Mouse (Mus musculus) kidney, postnatal 25 days (tissue): ENCODE measurements at regions not wholly inside any gene's neighbourhood (a gene's known extent, or its start where the extent isn't known, plus 50 kb on each side); places are given as distances from the start of the nearest gene placed in this dataset.
A peak's percentile ranks its signal among the peaks of the same experiment; 100 is the strongest.

Experiments used
- DNase-seq, 2 experiments: peaks; one replicate each; pipeline ENCODE4 v3.0.0; 2021; ENCODE audit warnings: mixed read lengths in 2 of 2

GRCm38 (mm10) chr1:80030224-80030623, 169.2 kb upstream of the Serpine2 start:
- DNase-seq, result no peak

DNA sequence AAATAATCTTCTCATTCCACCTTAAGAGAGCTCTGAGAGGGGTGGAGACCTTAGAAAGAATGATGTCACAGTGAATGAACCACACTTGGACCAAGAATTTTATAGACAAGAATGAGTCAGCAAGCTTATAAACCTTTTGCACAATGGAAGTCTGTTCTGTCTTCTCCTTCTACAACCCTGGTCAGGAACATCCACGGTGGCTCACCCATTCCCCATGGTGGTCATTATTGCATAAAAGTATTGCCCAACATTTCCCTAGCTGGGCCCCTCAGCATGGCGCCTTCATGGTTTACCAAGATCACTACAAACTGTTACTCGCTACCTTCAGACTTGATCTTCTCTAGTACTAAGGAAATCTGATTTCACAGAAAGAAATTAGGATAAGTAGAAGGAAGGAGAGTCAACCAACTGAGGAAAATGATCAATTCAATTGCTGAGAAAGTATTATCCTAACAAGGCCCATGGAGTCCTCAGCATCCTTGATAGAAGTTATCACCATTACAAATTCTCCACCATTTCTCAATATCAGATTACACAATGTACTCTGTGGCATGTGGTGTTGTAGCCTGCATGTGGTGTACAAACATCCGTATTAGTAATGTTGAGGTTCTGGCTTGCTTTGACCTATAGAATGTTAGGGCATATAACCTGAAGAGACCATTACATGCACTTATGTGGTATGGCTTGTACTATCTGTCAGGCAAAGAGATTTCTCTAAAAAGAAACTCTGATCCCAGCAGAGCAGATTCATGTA, 165.1 kb upstream of the Serpine2 start:
- no peak for DNase-seq

GRCm38 (mm10) chr1:80023518-80024095, 162.6 kb upstream of the Serpine2 start:
- DNase-seq, result no peak

GRCm38 (mm10) chr1:80021866-80022265, 160.9 kb upstream of the Serpine2 start:
- no peak for DNase-seq

GRCm38 (mm10) chr1:80018391-80019065, 157.5 kb upstream of the Serpine2 start:
- DNase-seq, result peak; percentile 47 to 48

DNA sequence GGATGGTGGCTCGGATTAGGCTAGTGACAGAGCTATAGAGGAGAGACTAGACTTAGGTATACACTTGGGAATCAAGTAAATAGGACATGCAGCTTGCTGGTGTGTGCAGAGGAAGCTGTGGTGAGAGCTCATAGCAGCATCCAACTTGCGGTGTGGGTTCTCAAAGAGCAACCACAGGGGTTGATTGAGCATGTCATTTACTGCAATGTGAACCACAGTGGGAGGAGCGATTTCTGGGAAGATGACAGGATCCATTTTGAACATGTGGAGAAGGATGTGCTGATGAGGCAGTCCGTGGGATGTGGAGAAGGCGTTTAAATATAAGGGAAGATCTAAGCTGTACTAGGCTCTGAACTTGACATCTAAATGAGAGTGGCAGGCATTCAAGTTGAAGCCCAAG, 154.5 kb upstream of the Serpine2 start:
- DNase-seq, result no peak

GRCm38 (mm10) chr1:80014586-80014985, 153.6 kb upstream of the Serpine2 start:
- no peak for DNase-seq

DNA sequence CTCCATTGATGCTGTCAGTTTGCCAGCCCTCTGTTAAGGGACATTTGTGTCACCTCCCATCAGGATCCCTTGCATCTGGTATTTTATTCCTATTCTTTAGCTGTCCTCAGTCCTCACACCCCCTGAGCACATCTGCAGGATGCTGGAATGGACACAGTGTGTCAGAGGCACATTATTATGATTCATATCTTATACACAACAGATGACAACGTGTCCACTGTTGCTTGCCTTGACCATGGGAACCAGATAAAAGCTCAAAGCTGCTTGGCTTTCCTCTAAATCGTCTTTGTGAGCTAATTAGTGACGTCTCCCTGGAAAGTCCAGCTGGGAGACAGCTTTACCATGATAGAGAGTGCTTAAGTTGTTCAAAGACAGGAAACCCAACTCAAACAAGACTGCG, 149.7 kb upstream of the Serpine2 start:
- no peak for DNase-seq

- DNase-seq, result peak in 1 of 2 experiments; percentile 32
These were observed 138.1 kb upstream of the Serpine2 start for GRCm38 (mm10) chr1:79999081-79999480.

GRCm38 (mm10) chr1:79997911-79998310, 136.9 kb upstream of the Serpine2 start:
- DNase-seq, result no peak

GRCm38 (mm10) chr1:79997456-79997855, 136.5 kb upstream of the Serpine2 start:
- DNase-seq, result no peak

- DNase-seq, result no peak
These were observed 123.7 kb upstream of the Serpine2 start for GRCm38 (mm10) chr1:79984721-79985120.

- DNase-seq, result peak in 1 of 2 experiments; percentile 7
These were observed 121.8 kb upstream of the Serpine2 start for GRCm38 (mm10) chr1:79982678-79983280.

GRCm38 (mm10) chr1:79979863-79980262, 118.9 kb upstream of the Serpine2 start:
- DNase-seq, result no peak

- DNase-seq, result no peak
These were observed 117.2 kb upstream of the Serpine2 start for GRCm38 (mm10) chr1:79978156-79978555.

DNA sequence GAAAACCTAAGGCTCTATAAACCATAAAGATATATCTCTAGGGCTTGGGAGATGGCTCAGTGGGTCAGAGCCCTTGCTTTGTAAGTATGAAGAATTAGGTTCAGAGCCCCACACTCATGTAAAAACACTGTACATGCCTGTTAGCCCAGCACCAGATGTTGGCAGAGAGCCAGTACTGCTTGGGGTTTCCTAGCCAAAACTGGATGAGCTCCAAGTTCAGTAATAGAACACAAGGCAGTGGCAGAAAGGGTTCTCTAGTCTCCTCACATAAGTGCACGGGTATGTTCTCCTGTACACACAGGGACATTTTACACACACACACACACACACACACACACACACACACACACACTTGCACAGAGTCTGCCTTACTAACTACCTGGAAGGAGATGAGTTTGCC, 95.1 kb upstream of the Serpine2 start:
- peak; percentile 56 to 68 for DNase-seq

GRCm38 (mm10) chr1:79944231-79944630, 83.3 kb upstream of the Serpine2 start:
- no peak for DNase-seq

DNA sequence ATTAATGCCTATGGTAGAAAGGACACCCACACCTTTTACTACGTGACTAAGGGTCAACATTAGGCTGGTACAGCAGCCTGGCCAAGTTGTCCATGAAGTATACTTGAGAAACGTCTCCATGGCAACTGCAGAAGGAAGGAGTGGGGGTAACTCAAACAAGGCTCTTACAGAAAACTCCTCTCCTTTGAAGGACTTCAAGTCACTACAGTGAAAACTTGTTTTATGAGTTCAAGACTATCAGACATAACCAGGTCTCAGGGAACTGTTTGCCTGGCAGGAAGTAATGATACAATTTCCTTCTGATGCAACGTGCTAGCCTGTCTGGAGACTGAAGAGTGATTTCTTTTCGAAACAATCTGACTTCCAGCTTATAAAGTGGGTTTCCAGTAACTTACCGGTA, 71.5 kb upstream of the Serpine2 start:
- DNase-seq, result no peak

GRCm38 (mm10) chr1:79927740-79928139, 66.8 kb upstream of the Serpine2 start:
- DNase-seq, result no peak

DNA sequence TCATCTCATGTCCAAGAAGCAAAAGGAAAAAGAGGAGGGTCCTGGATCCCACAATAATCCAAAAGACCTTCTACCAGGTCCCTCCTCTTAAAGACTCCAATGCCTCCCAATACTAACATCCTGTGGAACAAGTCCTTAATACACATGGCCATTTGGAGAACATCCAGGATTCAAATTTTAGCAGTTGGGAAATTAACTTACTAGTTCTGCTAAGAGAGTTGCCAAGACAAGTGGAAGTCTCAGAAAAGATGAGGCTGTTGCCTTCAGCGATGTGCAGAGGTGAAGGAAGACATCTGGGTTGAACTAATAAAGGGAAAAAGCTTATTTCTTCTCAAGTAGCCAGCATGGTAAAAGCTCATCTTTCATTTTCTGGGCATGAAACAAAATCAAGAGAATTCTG, 64.8 kb upstream of the Serpine2 start:
- DNase-seq, result no peak

GRCm38 (mm10) chr1:79921890-79922289, 60.9 kb upstream of the Serpine2 start:
- peak in 1 of 2 experiments; percentile 43 for DNase-seq

DNA sequence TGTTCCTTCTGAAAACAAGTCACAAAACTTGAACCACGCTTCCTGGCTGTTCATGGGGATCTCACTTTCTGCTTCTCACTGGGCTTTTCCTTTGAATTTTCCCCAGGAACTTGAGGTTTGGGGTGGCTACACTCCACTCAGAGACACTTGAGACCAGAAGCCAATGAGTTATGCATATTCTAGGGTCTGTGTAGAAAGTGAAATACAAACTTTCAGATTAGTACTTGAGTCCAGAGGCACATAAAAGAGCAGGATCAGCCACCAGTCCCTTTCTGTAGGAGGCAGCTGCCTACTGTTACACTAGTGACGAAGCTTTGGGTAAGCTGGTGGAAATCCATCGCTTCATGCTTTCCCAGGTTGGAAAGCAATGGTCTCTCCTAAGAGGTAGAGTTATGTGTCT, 60.4 kb upstream of the Serpine2 start:
- no peak for DNase-seq

DNA sequence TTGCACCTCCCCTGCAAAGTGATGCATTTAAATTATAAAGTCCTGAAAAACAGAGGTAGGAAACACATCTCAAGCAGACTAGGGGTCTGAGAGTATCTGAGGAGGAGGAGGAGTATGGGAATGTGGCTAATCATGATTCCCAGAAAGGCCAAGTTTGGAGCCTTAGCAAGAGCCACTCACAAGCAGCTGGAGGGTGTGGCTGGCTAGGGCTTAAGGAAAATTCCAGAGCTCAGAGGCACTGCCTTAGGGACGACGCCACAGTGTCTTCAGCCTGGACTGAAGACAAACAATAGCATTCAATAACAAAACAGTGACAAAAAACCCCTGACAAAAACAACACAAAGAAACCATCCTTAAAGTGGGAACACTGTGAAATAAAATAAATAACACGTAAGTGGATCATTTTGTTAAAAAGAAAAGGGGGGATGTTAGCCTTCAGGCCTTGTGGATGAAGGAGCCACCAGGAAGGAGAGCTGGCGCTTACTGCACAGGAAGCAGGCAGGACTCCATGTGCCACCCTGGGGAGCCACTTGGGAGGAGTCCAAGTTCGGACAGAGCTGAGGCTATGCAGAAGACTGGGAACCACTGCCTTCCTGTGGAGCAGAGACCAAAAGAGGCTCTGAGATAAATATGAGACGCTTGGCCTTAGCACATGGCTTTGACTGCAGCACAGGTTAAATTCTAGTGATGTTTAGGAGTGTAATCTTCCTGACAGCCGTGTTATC, 56.6 kb upstream of the Serpine2 start:
- DNase-seq, result peak; percentile 36 to 70
